8 mouse cellular contexts compared by ENCODE assay signal in the genomic region with DNA sequence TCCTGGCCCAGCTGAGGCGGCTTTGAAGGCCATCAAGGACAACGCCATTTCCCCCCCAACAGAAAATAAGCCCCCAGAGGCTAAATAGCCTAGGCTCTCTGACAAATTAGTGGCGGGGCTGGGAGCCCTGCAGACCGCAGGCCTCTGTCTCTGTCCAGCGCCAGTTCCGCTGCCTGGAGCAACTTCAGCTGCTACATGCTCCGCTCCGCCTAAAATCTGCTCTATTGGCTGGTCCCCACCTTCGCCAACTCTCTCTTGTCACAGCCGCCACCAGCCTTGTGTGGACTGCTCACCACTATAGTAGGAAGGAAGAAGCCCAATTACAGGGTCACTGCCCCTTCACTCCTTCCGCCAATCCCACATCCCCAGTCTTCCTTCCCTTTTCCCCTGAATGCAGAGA. TPM values are rescaled to one million over a fixed set of nuclear protein-coding genes. Genes with fewer than 3 reads are reported as not detected.
DNase-seq lines count a peak whose midpoint lies in the region; ATAC-seq and TF ChIP-seq lines count a peak whose summit lies in the region.

No protein-coding gene starts in this region.

- intact Hi-C loops in heart, postnatal 36 days (cut with DNase I), result no loop called here

- H3K4me3 ChIP-seq in hindbrain, embryonic 11.5 days (ENCODE audit: low read depth, low read length), result peak overlapping the region; percentile 83
- H3K4me3 ChIP-seq in liver, postnatal 0 days (ENCODE audit: low read depth, low read length), result peak overlapping the region; percentile 12

- H3K9me3 ChIP-seq in hindbrain, embryonic 11.5 days (ENCODE audit: control insufficient read depth, low read length), result no peaks in the 10 kb centered on the region
- no peaks in the 10 kb centered on the region for H3K9me3 ChIP-seq in liver, postnatal 0 days (ENCODE audit: low read length)

- WGBS in hindbrain, embryonic 11.5 days, result 38% methylated on average over 11 of the region's 11 CpGs
- 45% methylated on average over 11 of the region's 11 CpGs for WGBS in liver, postnatal 0 days (ENCODE audit: insufficient replicate concordance)

- peak overlapping the region; percentile 30; the same call in 1 of the 2 replicates for H3K27ac ChIP-seq in hindbrain, embryonic 11.5 days (ENCODE audit: low read depth, low read length)
- no peak overlapping the region for H3K27ac ChIP-seq in liver, postnatal 0 days (ENCODE audit: low read depth)

- H3K36me3 ChIP-seq in hindbrain, embryonic 11.5 days (ENCODE audit: control insufficient read depth, insufficient read depth, low read length), result no peaks in the 10 kb centered on the region
- H3K36me3 ChIP-seq in liver, postnatal 0 days (replicated peaks; ENCODE audit: insufficient read depth, low read length), result no peaks in the 10 kb centered on the region; the same call in 1 of the 2 replicates

- peak overlapping the region; percentile 15 for H3K9ac ChIP-seq in hindbrain, embryonic 11.5 days (ENCODE audit: low read depth, low read length)
- H3K9ac ChIP-seq in liver, postnatal 0 days (replicated peaks), result no peak overlapping the region

- no peak for TF ChIP-seq EP300 in liver, postnatal 0 days (IDR thresholded peaks at IDR 0.05; ENCODE audit: low read depth)

- H3K4me2 ChIP-seq in hindbrain, embryonic 11.5 days (replicated peaks; ENCODE audit: low read depth, low read length), result peak overlapping the region; percentile 95
- H3K4me2 ChIP-seq in liver, postnatal 0 days (ENCODE audit: low read depth, low read length), result peak overlapping the region; percentile 98

- peaks cover 20% of the 10 kb centered on the region for H3K4me1 ChIP-seq in hindbrain, embryonic 11.5 days (replicated peaks; ENCODE audit: control insufficient read depth, insufficient read depth, low read length)
- peaks cover 74% of the 10 kb centered on the region for H3K4me1 ChIP-seq in liver, postnatal 0 days (ENCODE audit: insufficient read depth)

- H3K27me3 ChIP-seq in hindbrain, embryonic 11.5 days (ENCODE audit: control insufficient read depth, insufficient read depth, low read length), result no peaks in the 10 kb centered on the region
- no peaks in the 10 kb centered on the region for H3K27me3 ChIP-seq in liver, postnatal 0 days (ENCODE audit: insufficient read depth, low read length)

- no peak for TF ChIP-seq CTCF in liver, postnatal 0 days (IDR thresholded peaks at IDR 0.05; ENCODE audit: low read depth)

- DNase-seq in heart, adult 11 months, result peak; percentile 96
- DNase-seq in heart, postnatal 36 days, result no peak
- peak; percentile 18 for DNase-seq in R1 (ENCODE audit: low read depth, low spot score)
- DNase-seq in hindbrain, embryonic 11.5 days (ENCODE audit: low spot score), result no peak
- DNase-seq in liver, postnatal 0 days, result no peak
- DNase-seq in gastrocnemius, postnatal 10 days, result no peak

- ATAC-seq in hindbrain, embryonic 11.5 days (ENCODE audit: low FRiP score), result no peak
- no peak for ATAC-seq in liver, postnatal 0 days
- ATAC-seq in CD4-positive, CD25-positive, alpha-beta regulatory T cell, adult 4 months, result no peak
- no peak for ATAC-seq in erythroblast, adult 5-6 weeks (replicated peaks; ENCODE audit: low FRiP score, poor library complexity, severe bottlenecking)

RNA-seq across cellular contexts. Expression of gene Tet3, which starts 5.2 kb away (rescaled TPM):
- total RNA-seq in heart, postnatal 36 days (2021), result 10 to 100 TPM; 27.2 to 27.6 TPM
- 45.3 and 55.6 TPM in 2 replicates for polyA plus RNA-seq in hindbrain, embryonic 11.5 days (2014; fragmentation: Nextera tagmentation; extraction: Ambion mirVana)
- polyA plus RNA-seq in liver, postnatal 0 days (2015; fragmentation: Nextera tagmentation; extraction: Ambion mirVana), result 7.9 and 8.5 TPM in 2 replicates
- 10 to 100 TPM; 18.5 to 20.8 TPM for polyA plus RNA-seq in CD4-positive, CD25-positive, alpha-beta regulatory T cell, adult 4 months (2017; shearing (Covaris generic))
- 10 to 100 TPM; 41.5 to 47.0 TPM for total RNA-seq in gastrocnemius, postnatal 10 days (2021)
- total RNA-seq in erythroblast, adult 5-6 weeks (2015; ENCODE audit: low replicate concordance), result 29.6 and 35.1 TPM in 2 replicates
- total RNA-seq in erythroblast, adult 5-6 weeks (2017; ENCODE audit: low replicate concordance), result 24.9 and 25.5 TPM in 2 replicates

RNA-seq across cellular contexts. Expression of gene Dguok, which starts 53.1 kb away (rescaled TPM):
- 10 to 100 TPM; 31.6 to 32.7 TPM for total RNA-seq in heart, postnatal 36 days (2021)
- 57.0 and 65.7 TPM in 2 replicates for polyA plus RNA-seq in hindbrain, embryonic 11.5 days (2014; fragmentation: Nextera tagmentation; extraction: Ambion mirVana)
- polyA plus RNA-seq in liver, postnatal 0 days (2015; fragmentation: Nextera tagmentation; extraction: Ambion mirVana), result 24.7 and 25.8 TPM in 2 replicates
- polyA plus RNA-seq in CD4-positive, CD25-positive, alpha-beta regulatory T cell, adult 4 months (2017; shearing (Covaris generic)), result 10 to 100 TPM; 91.3 to 93.4 TPM
- 10 to 100 TPM; 22.3 to 29.4 TPM for total RNA-seq in gastrocnemius, postnatal 10 days (2021)
- total RNA-seq in erythroblast, adult 5-6 weeks (2015; ENCODE audit: low replicate concordance), result 20.7 and 23.1 TPM in 2 replicates
- total RNA-seq in erythroblast, adult 5-6 weeks (2017; ENCODE audit: low replicate concordance), result 22.9 and 25.4 TPM in 2 replicates

Comparison
In these comparisons a context has a peak if more than half of its experiments do, and no peak if none do; other contexts are left out.
1. DNase-seq: peak in heart, adult 11 months (single experiment) and R1 (single experiment); none in heart, postnatal 36 days (0 of 2), hindbrain, embryonic 11.5 days (single experiment), liver, postnatal 0 days (single experiment) and gastrocnemius, postnatal 10 days (single experiment).